Mouse (Mus musculus) liver, embryonic 13.5 days (tissue): Measurements from ENCODE around the gene Dscaml1. TPM values are rescaled to one million over a fixed set of nuclear protein-coding genes. Genes with fewer than 3 reads are reported as not detected.

Experiments
- ATAC-seq: fragments of 200-750 bp; cut with Nextera tagmentation; 2 replicates; pipeline ENCODE4 v1.8.0; 2017; ENCODE audit warnings: low read depth, mild to moderate bottlenecking, moderate number of reproducible peaks, moderate library complexity
- DNase-seq: peaks from one replicate; pipeline ENCODE4 v3.0.0; 2022
- H3K27ac ChIP-seq: fragments of 300-500 bp; sonication (generic); 2 replicates; pipeline ENCODE4 v1.5.1; 2015; ENCODE audit warnings: moderate library complexity, mild to moderate bottlenecking, inconsistent platforms
- H3K27me3 ChIP-seq: fragments of 300-500 bp; sonication (generic); 2 replicates; pipeline ENCODE4 v1.6.1; 2015; ENCODE audit warnings: mild to moderate bottlenecking, inconsistent platforms
- H3K36me3 ChIP-seq: fragments of 300-500 bp; sonication (generic); 2 replicates; pipeline ENCODE4 v1.6.1; 2015; ENCODE audit warnings: mild to moderate bottlenecking, inconsistent platforms
- H3K4me1 ChIP-seq: fragments of 300-500 bp; sonication (generic); replicated peaks from 2 replicates; pipeline ENCODE4 v1.6.1; 2015; ENCODE audit warnings: inconsistent platforms
- H3K4me2 ChIP-seq: fragments of 300-500 bp; sonication (generic); 2 replicates; pipeline ENCODE4 v1.6.1; 2015; ENCODE audit warnings: inconsistent platforms, mild to moderate bottlenecking, moderate library complexity
- H3K4me3 ChIP-seq: fragments of 300-500 bp; sonication (generic); replicated peaks from 2 replicates; pipeline ENCODE4 v1.5.1; 2015; ENCODE audit warnings: mild to moderate bottlenecking, inconsistent platforms
- H3K9ac ChIP-seq: fragments of 300-500 bp; sonication (generic); 2 replicates; pipeline ENCODE4 v1.6.1; 2015; ENCODE audit warnings: mild to moderate bottlenecking, inconsistent platforms
- H3K9me3 ChIP-seq: fragments of 300-500 bp; sonication (generic); replicated peaks from 2 replicates; pipeline ENCODE4 v1.6.1; 2016; ENCODE audit warnings: inconsistent platforms
- WGBS: fragments of 180-500 bp; shearing (Covaris S2); methylation state at CpG from one replicate; pipeline ENCODE4 v1.1.7; 2015; ENCODE audit not compliant: insufficient replicate concordance; 5-methylcytosine and 5-hydroxymethylcytosine counted together
- polyA plus RNA-seq: library from polyadenylated mRNA; unstranded; fragments of >200 nt; fragmentation: Nextera tagmentation; extraction: Ambion mirVana; gene quantifications from 2 replicates; pipeline ENCODE4 v1.2.1, GENCODE M21; 2015

The Dscaml1 gene
- polyA plus RNA-seq, 1 experiment from 2014 or later = not detected

GRCm38 (mm10) chr9:45496340-45496739, 69.9 kb downstream of the Dscaml1 start:
- DNase-seq = no peak
- H3K36me3 ChIP-seq = no peaks in the 10 kb centered on the region
- H3K4me3 ChIP-seq = no peak overlapping the region
- no peak overlapping the region for H3K9ac ChIP-seq
- ATAC-seq = no peak
- no peak overlapping the region for H3K4me2 ChIP-seq
- no peaks in the 10 kb centered on the region for H3K27me3 ChIP-seq
- no peaks in the 10 kb centered on the region for H3K9me3 ChIP-seq
- no peak overlapping the region for H3K27ac ChIP-seq
- WGBS = 63% methylated on average over 3 of the region's 3 CpGs
- H3K4me1 ChIP-seq = no peaks in the 10 kb centered on the region

- H3K27ac ChIP-seq = no peak overlapping the region
- no peaks in the 10 kb centered on the region for H3K9me3 ChIP-seq
- no peaks in the 10 kb centered on the region for H3K27me3 ChIP-seq
- H3K4me3 ChIP-seq = no peak overlapping the region
- ATAC-seq = no peak
- no peak overlapping the region for H3K9ac ChIP-seq
- 38% methylated on average over 1 of the region's 1 CpGs for WGBS
- peaks cover 6% of the 10 kb centered on the region; the same call in 1 of the 2 replicates for H3K4me1 ChIP-seq
- no peak for DNase-seq
- no peak overlapping the region for H3K4me2 ChIP-seq
- no peaks in the 10 kb centered on the region for H3K36me3 ChIP-seq
These were observed 70.5 kb downstream of the Dscaml1 start for GRCm38 (mm10) chr9:45496944-45497343.

- WGBS = 26% methylated on average over 10 of the region's 10 CpGs
- Histone ChIP-seq H3K4me1 (peaks cover 6% of the 10 kb centered on the region; the same call in 1 of the 2 replicates), H3K27me3 (no peaks in the 10 kb centered on the region), H3K36me3 (no peaks in the 10 kb centered on the region), H3K4me2 (no peak overlapping the region), H3K9ac (no peak overlapping the region), H3K9me3 (no peaks in the 10 kb centered on the region), H3K27ac (no peak overlapping the region), H3K4me3 (no peak overlapping the region)
- DNase-seq (no peak), ATAC-seq (no peak)
These were observed 72.8 kb downstream of the Dscaml1 start for GRCm38 (mm10) chr9:45499267-45499666.

GRCm38 (mm10) chr9:45500071-45500595, 73.7 kb downstream of the Dscaml1 start:
- ATAC-seq = no peak
- Histone ChIP-seq H3K27me3 (no peaks in the 10 kb centered on the region), H3K4me2 (no peak overlapping the region), H3K9ac (no peak overlapping the region), H3K27ac (no peak overlapping the region), H3K9me3 (no peaks in the 10 kb centered on the region), H3K4me3 (no peak overlapping the region), H3K36me3 (no peaks in the 10 kb centered on the region), H3K4me1 (peaks cover 9% of the 10 kb centered on the region; the same call in 1 of the 2 replicates)
- WGBS = 53% methylated on average over 3 of the region's 3 CpGs
- DNase-seq = no peak

- DNase-seq = no peak
- Histone ChIP-seq H3K9ac (no peak overlapping the region), H3K4me2 (no peak overlapping the region), H3K36me3 (no peaks in the 10 kb centered on the region), H3K27ac (no peak overlapping the region), H3K4me3 (no peak overlapping the region), H3K4me1 (peaks cover 16% of the 10 kb centered on the region), H3K9me3 (no peaks in the 10 kb centered on the region), H3K27me3 (no peaks in the 10 kb centered on the region)
- WGBS = 50% methylated on average over 5 of the region's 5 CpGs
- no peak for ATAC-seq
These were observed 75.0 kb downstream of the Dscaml1 start for GRCm38 (mm10) chr9:45501295-45501927.

- Histone ChIP-seq H3K9me3 (no peaks in the 10 kb centered on the region), H3K36me3 (no peaks in the 10 kb centered on the region), H3K4me1 (peaks cover 16% of the 10 kb centered on the region), H3K9ac (no peak overlapping the region), H3K4me2 (no peak overlapping the region), H3K4me3 (no peak overlapping the region), H3K27me3 (no peaks in the 10 kb centered on the region), H3K27ac (no peak overlapping the region)
- ATAC-seq (no peak), DNase-seq (no peak)
- 33% methylated on average over 14 of the region's 14 CpGs for WGBS
These were observed 75.7 kb downstream of the Dscaml1 start for GRCm38 (mm10) chr9:45501963-45502641.

- Histone ChIP-seq H3K9me3 (no peaks in the 10 kb centered on the region), H3K4me1 (peaks cover 20% of the 10 kb centered on the region), H3K9ac (no peak overlapping the region), H3K4me3 (no peak overlapping the region), H3K27ac (no peak overlapping the region), H3K36me3 (no peaks in the 10 kb centered on the region), H3K4me2 (no peak overlapping the region), H3K27me3 (no peaks in the 10 kb centered on the region)
- WGBS = 57% methylated on average over 5 of the region's 5 CpGs
- ATAC-seq (no peak), DNase-seq (no peak)
These were observed 78.5 kb downstream of the Dscaml1 start for GRCm38 (mm10) chr9:45504977-45505376.

GRCm38 (mm10) chr9:45505487-45505939, 79.1 kb downstream of the Dscaml1 start:
- H3K4me3 ChIP-seq = no peak overlapping the region
- no peak overlapping the region for H3K9ac ChIP-seq
- H3K9me3 ChIP-seq = no peaks in the 10 kb centered on the region
- no peaks in the 10 kb centered on the region for H3K27me3 ChIP-seq
- no peak overlapping the region for H3K27ac ChIP-seq
- 12% methylated on average over 4 of the region's 4 CpGs for WGBS
- peak; percentile 89 for ATAC-seq
- H3K4me1 ChIP-seq = peaks cover 20% of the 10 kb centered on the region
- no peaks in the 10 kb centered on the region for H3K36me3 ChIP-seq
- no peak overlapping the region for H3K4me2 ChIP-seq
- peak; percentile 24 for DNase-seq

GRCm38 (mm10) chr9:45507482-45507881, 81.1 kb downstream of the Dscaml1 start:
- no peak for ATAC-seq
- no peaks in the 10 kb centered on the region for H3K27me3 ChIP-seq
- H3K4me3 ChIP-seq = no peak overlapping the region
- 11% methylated on average over 9 of the region's 9 CpGs for WGBS
- no peaks in the 10 kb centered on the region for H3K9me3 ChIP-seq
- no peak for DNase-seq
- no peak overlapping the region for H3K4me2 ChIP-seq
- peaks cover 14% of the 10 kb centered on the region for H3K4me1 ChIP-seq
- no peak overlapping the region for H3K27ac ChIP-seq
- H3K36me3 ChIP-seq = no peaks in the 10 kb centered on the region
- H3K9ac ChIP-seq = no peak overlapping the region

- ATAC-seq (no peak), DNase-seq (no peak)
- H3K27me3 ChIP-seq = no peaks in the 10 kb centered on the region
- H3K4me3 ChIP-seq = no peak overlapping the region
- no peak overlapping the region for H3K4me2 ChIP-seq
- no peak overlapping the region for H3K9ac ChIP-seq
- H3K36me3 ChIP-seq = no peaks in the 10 kb centered on the region
- H3K4me1 ChIP-seq = peaks cover 5% of the 10 kb centered on the region
- H3K27ac ChIP-seq = no peak overlapping the region
- H3K9me3 ChIP-seq = no peaks in the 10 kb centered on the region
- WGBS = 64% methylated on average over 10 of the region's 10 CpGs
These were observed 84.5 kb downstream of the Dscaml1 start for GRCm38 (mm10) chr9:45510806-45511546.

- Histone ChIP-seq H3K4me2 (no peak overlapping the region), H3K4me1 (no peaks in the 10 kb centered on the region), H3K9me3 (no peaks in the 10 kb centered on the region), H3K4me3 (no peak overlapping the region), H3K27me3 (no peaks in the 10 kb centered on the region), H3K9ac (no peak overlapping the region), H3K27ac (no peak overlapping the region), H3K36me3 (no peaks in the 10 kb centered on the region)
- ATAC-seq (no peak), DNase-seq (no peak)
- 67% methylated on average over 11 of the region's 11 CpGs for WGBS
These were observed 91.7 kb downstream of the Dscaml1 start for GRCm38 (mm10) chr9:45517993-45518705.
